Mouse (Mus musculus) liver, embryonic 12.5 days (tissue): ENCODE results near the gene Trat1. TPM values are rescaled to one million over a fixed set of nuclear protein-coding genes. Genes with fewer than 3 reads are reported as not detected.

Experiments used
- ATAC-seq: fragments of 200-750 bp; cut with Nextera tagmentation; 2 replicates; pipeline ENCODE4 v1.8.0; 2017; ENCODE audit warnings: moderate number of reproducible peaks, mild to moderate bottlenecking, moderate library complexity
- H3K27ac ChIP-seq: fragments of 300-500 bp; sonication (generic); 2 replicates; pipeline ENCODE4 v1.5.1; 2016; ENCODE audit warnings: mild to moderate bottlenecking
- H3K27me3 ChIP-seq: fragments of 300-500 bp; sonication (generic); replicated peaks from 2 replicates; pipeline ENCODE4 v1.6.1; 2016; ENCODE audit warnings: mild to moderate bottlenecking, moderate library complexity
- H3K36me3 ChIP-seq: fragments of 300-500 bp; sonication (generic); 2 replicates; pipeline ENCODE4 v1.6.1; 2016; ENCODE audit warnings: mild to moderate bottlenecking, moderate library complexity
- H3K4me1 ChIP-seq: fragments of 300-500 bp; sonication (generic); 2 replicates; pipeline ENCODE4 v1.6.1; 2016
- H3K4me2 ChIP-seq: fragments of 300-500 bp; sonication (generic); 2 replicates; pipeline ENCODE4 v1.6.1; 2016; ENCODE audit warnings: mild to moderate bottlenecking, moderate library complexity
- H3K4me3 ChIP-seq: fragments of 300-500 bp; sonication (generic); 2 replicates; pipeline ENCODE4 v1.5.1; 2016; ENCODE audit warnings: mild to moderate bottlenecking, moderate library complexity
- H3K9ac ChIP-seq: fragments of 300-500 bp; sonication (generic); 2 replicates; pipeline ENCODE4 v1.6.1; 2016; ENCODE audit warnings: mild to moderate bottlenecking, moderate library complexity
- H3K9me3 ChIP-seq: fragments of 300-500 bp; sonication (generic); replicated peaks from 2 replicates; pipeline ENCODE4 v1.6.1; 2016; ENCODE audit warnings: mild to moderate bottlenecking, moderate library complexity
- WGBS: fragments of 180-500 bp; shearing (Covaris S2); methylation state at CpG from one replicate; pipeline ENCODE4 v1.1.7; 2016; ENCODE audit not compliant: insufficient replicate concordance; 5-methylcytosine and 5-hydroxymethylcytosine counted together
- polyA plus RNA-seq: library from polyadenylated mRNA; unstranded; fragments of >200 nt; fragmentation: Nextera tagmentation; extraction: Ambion mirVana; gene quantifications from 2 replicates; pipeline ENCODE4 v1.2.1, GENCODE M21; 2016

Gene Trat1
- polyA plus RNA-seq, 1 experiment from 2014 or later = not detected

DNA sequence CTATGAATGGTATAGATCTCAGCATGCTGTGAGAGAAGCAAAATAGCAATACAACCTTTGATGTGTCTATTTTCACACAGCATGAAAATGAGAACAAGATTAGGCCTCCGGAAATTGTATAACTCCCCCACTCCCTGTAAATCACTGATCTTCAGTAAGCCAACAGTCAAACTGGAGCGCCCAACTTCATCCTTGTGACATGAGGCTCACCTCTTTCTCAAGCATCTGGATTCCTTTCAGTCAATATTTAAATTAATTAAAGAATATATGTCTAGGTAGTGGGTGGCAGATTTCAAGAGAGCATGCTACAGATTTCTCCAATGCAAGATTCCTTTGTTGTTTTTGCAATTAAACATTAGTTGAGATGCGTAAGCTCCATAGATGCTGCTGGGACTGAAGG is 2.6 kb downstream of the Trat1 start:
- WGBS = 84% methylated on average over 3 of the region's 3 CpGs
- ATAC-seq = no peak
- Histone ChIP-seq H3K27me3 (no peaks in the 10 kb centered on the region), H3K4me1 (no peaks in the 10 kb centered on the region), H3K4me3 (no peak overlapping the region), H3K36me3 (no peaks in the 10 kb centered on the region), H3K4me2 (no peak overlapping the region), H3K27ac (no peak overlapping the region), H3K9ac (no peak overlapping the region), H3K9me3 (no peaks in the 10 kb centered on the region)

- Histone ChIP-seq H3K27ac (no peak overlapping the region), H3K4me1 (no peaks in the 10 kb centered on the region), H3K4me3 (no peak overlapping the region), H3K27me3 (no peaks in the 10 kb centered on the region), H3K4me2 (no peak overlapping the region), H3K9ac (no peak overlapping the region), H3K9me3 (no peaks in the 10 kb centered on the region), H3K36me3 (no peaks in the 10 kb centered on the region)
- 75% methylated on average over 17 of the region's 17 CpGs for WGBS
- no peak for ATAC-seq
These were observed 11.0 kb downstream of the Trat1 start for GRCm38 (mm10) chr16:48760643-48761481.

DNA sequence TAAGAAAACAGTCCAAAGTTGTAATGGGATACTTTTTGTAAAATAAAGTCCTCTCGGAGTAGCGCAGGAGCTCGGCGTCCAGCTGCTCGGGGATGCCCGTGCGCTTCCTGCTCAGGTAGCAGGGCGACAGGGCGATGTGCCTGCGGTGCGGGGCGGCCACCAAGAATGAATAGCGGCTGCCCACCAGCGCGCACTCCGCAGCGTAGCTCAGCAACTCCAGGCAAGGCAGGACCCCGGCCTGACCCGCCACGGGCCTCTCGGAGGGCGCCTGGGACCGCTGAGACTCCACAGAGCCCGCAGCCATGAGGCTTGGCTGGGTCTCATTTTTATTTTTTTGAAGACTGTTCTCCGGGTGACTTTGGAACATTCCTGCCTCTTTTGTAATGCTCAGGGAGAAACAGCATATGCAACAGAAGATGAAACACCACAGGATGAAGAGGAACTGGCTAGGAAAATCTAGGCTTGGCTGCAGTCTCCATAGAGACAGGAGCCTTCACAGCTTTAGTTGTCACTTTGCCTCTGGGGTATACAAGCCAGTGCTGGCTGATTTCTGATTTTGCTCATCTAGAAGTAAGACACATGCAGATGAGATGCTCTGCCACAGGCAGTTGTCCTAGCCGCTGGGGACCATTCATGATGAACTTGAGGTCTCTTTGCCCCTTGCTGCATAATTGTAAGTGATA is 21.5 kb downstream of the Trat1 start:
- no peak overlapping the region for H3K9ac ChIP-seq
- H3K9me3 ChIP-seq = no peaks in the 10 kb centered on the region
- H3K27me3 ChIP-seq = peaks cover 7% of the 10 kb centered on the region; the same call in 1 of the 2 replicates
- H3K4me3 ChIP-seq = no peak overlapping the region
- H3K4me2 ChIP-seq = peak overlapping the region; percentile 39
- H3K4me1 ChIP-seq = no peaks in the 10 kb centered on the region
- H3K36me3 ChIP-seq = no peaks in the 10 kb centered on the region
- 24% methylated on average over 26 of the region's 26 CpGs for WGBS
- no peak for ATAC-seq
- no peak overlapping the region for H3K27ac ChIP-seq

- no peak for ATAC-seq
- H3K27ac ChIP-seq = no peak overlapping the region
These were observed 26.4 kb downstream of the Trat1 start for GRCm38 (mm10) chr16:48745418-48745817.

GRCm38 (mm10) chr16:48745011-48745410 is 26.8 kb downstream of the Trat1 start:
- Histone ChIP-seq H3K4me2 (no peak overlapping the region), H3K9ac (no peak overlapping the region), H3K4me1 (no peaks in the 10 kb centered on the region), H3K4me3 (no peak overlapping the region), H3K27ac (no peak overlapping the region), H3K27me3 (no peaks in the 10 kb centered on the region), H3K9me3 (no peaks in the 10 kb centered on the region), H3K36me3 (no peaks in the 10 kb centered on the region)
- no peak for ATAC-seq
- WGBS = 48% methylated on average over 2 of the region's 2 CpGs

More at GRCm38 (mm10) chr16:48745418-48745817, 26.4 kb downstream of the Trat1 start:
- H3K4me3 ChIP-seq = no peak overlapping the region
- H3K9ac ChIP-seq = no peak overlapping the region
- H3K36me3 ChIP-seq = no peaks in the 10 kb centered on the region
- H3K9me3 ChIP-seq = no peaks in the 10 kb centered on the region
- no peaks in the 10 kb centered on the region for H3K4me1 ChIP-seq
- peaks cover 4% of the 10 kb centered on the region; the same call in 1 of the 2 replicates for H3K27me3 ChIP-seq
- H3K4me2 ChIP-seq = no peak overlapping the region
- 62% methylated on average over 2 of the region's 2 CpGs for WGBS

DNA sequence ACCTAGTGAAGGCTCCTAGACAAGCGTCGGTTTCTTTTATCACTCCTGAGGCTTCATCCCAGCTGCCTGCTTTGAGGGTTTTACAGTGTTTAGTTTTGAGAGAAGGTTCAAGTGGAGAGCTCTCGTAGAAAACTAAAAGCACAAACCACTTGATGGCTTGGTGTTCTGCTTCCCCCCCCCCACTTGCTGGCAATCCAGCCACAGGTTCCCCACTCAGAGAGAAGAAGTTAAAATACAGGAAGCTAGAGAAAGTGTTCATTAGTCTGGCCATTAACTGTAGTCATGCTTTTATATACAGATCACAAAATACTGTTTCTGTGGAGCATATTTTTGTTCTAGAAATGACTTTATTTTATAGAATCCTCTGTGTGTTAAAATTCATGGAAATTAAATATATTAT is 30.3 kb downstream of the Trat1 start:
- Histone ChIP-seq H3K4me2 (no peak overlapping the region), H3K27ac (no peak overlapping the region), H3K27me3 (no peaks in the 10 kb centered on the region), H3K4me3 (no peak overlapping the region), H3K9me3 (no peaks in the 10 kb centered on the region), H3K4me1 (no peaks in the 10 kb centered on the region), H3K36me3 (no peaks in the 10 kb centered on the region), H3K9ac (no peak overlapping the region)
- 42% methylated on average over 3 of the region's 3 CpGs for WGBS
- ATAC-seq = no peak

- no peak for ATAC-seq
- H3K4me1 ChIP-seq = no peaks in the 10 kb centered on the region
- H3K4me3 ChIP-seq = no peak overlapping the region
- H3K4me2 ChIP-seq = no peak overlapping the region
- WGBS = 68% methylated on average over 6 of the region's 6 CpGs
- no peaks in the 10 kb centered on the region for H3K9me3 ChIP-seq
- H3K27ac ChIP-seq = no peak overlapping the region
- no peak overlapping the region for H3K9ac ChIP-seq
- no peaks in the 10 kb centered on the region for H3K36me3 ChIP-seq
- H3K27me3 ChIP-seq = no peaks in the 10 kb centered on the region
These were observed 31.8 kb downstream of the Trat1 start for GRCm38 (mm10) chr16:48739974-48740373.

DNA sequence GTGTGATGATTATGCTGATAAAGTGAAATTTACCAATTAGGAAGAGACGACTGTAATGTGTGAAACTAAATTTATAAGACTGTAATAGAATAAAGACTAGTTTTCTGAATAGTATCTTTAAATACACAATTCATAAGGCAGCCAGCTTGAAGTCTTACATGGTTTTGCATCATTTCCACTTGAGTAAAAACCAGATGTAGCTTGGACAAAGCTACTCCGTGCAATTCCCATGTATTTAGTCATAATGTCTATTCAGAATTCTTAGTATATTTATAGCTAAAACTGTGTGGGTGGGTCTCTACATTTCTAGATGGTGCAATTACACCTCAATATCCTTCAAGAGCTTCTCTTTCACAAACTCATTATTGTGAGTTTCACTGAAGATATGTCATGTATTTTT is 33.4 kb downstream of the Trat1 start:
- Histone ChIP-seq H3K36me3 (no peaks in the 10 kb centered on the region), H3K27me3 (no peaks in the 10 kb centered on the region), H3K4me1 (no peaks in the 10 kb centered on the region), H3K9me3 (no peaks in the 10 kb centered on the region), H3K9ac (no peak overlapping the region), H3K4me3 (no peak overlapping the region), H3K4me2 (no peak overlapping the region), H3K27ac (no peak overlapping the region)
- WGBS = 60% methylated on average over 2 of the region's 2 CpGs
- no peak for ATAC-seq

- H3K36me3 ChIP-seq = no peaks in the 10 kb centered on the region
- no peak overlapping the region for H3K27ac ChIP-seq
- H3K9me3 ChIP-seq = no peaks in the 10 kb centered on the region
- H3K9ac ChIP-seq = no peak overlapping the region
- H3K27me3 ChIP-seq = no peaks in the 10 kb centered on the region
- no peak overlapping the region for H3K4me2 ChIP-seq
- 67% methylated on average over 3 of the region's 3 CpGs for WGBS
- H3K4me3 ChIP-seq = no peak overlapping the region
- H3K4me1 ChIP-seq = no peaks in the 10 kb centered on the region
- ATAC-seq = no peak
These were observed 34.9 kb downstream of the Trat1 start for GRCm38 (mm10) chr16:48736890-48737289.

GRCm38 (mm10) chr16:48720259-48720658 is 51.6 kb downstream of the Trat1 start:
- Histone ChIP-seq H3K4me1 (no peaks in the 10 kb centered on the region), H3K36me3 (no peaks in the 10 kb centered on the region), H3K9ac (no peak overlapping the region), H3K9me3 (no peaks in the 10 kb centered on the region), H3K27me3 (no peaks in the 10 kb centered on the region), H3K27ac (no peak overlapping the region), H3K4me3 (no peak overlapping the region), H3K4me2 (no peak overlapping the region)
- ATAC-seq = no peak
- WGBS = 81% methylated on average over 3 of the region's 3 CpGs

DNA sequence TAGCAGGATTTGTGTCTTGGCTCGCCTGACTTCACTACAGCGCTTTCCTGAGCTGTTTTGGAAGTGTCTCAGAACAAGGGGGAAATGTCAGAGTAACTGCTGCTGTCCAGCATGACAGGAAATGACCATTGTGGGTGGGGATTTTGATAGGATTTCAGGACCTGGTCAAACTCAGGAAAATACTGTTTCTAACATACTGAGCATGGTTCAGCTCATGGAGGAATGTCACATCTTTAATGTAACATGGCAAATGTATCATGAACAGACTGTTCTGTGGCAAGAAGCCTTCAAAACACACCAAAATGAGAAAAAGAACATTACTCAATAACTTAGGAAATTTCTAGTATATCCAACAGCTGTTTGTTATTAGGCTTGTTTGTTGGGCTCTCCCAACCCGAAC is 52.1 kb downstream of the Trat1 start:
- Histone ChIP-seq H3K9ac (no peak overlapping the region), H3K36me3 (no peaks in the 10 kb centered on the region), H3K27ac (no peak overlapping the region), H3K4me1 (no peaks in the 10 kb centered on the region), H3K27me3 (no peaks in the 10 kb centered on the region), H3K9me3 (no peaks in the 10 kb centered on the region), H3K4me3 (no peak overlapping the region), H3K4me2 (no peak overlapping the region)
- 38% methylated on average over 3 of the region's 3 CpGs for WGBS
- no peak for ATAC-seq

DNA sequence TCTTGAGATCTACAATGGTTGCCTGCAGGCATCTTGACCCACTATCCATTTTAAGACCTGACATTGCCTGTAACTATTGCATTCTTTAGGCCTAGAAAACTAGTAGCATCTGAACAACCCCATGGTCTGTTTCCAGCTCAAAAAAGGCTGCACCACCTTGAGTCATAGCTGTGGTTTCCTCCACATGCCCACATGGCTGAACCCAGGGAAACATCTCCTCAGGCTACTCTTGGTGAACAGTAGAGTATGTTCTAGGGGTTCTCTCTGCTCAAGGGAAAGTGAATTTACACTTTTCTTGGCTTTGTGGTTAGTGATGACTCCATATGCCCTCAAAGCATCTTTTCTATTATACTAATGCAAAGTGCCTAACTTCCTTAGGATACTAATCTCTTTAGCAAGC is 55.5 kb downstream of the Trat1 start:
- Histone ChIP-seq H3K4me3 (no peak overlapping the region), H3K4me2 (no peak overlapping the region), H3K27me3 (no peaks in the 10 kb centered on the region), H3K4me1 (no peaks in the 10 kb centered on the region), H3K9me3 (no peaks in the 10 kb centered on the region), H3K9ac (no peak overlapping the region), H3K36me3 (no peaks in the 10 kb centered on the region), H3K27ac (no peak overlapping the region)
- no peak for ATAC-seq
